8 mouse cellular contexts compared by ENCODE assay signal in genomic region chr6:142386285-142387010, GRCm38 (mm10). TPM values are rescaled to one million over a fixed set of nuclear protein-coding genes. Genes with fewer than 3 reads are reported as not detected.
DNase-seq lines count a peak whose midpoint lies in the region; ATAC-seq and TF ChIP-seq lines count a peak whose summit lies in the region.

No protein-coding gene starts in this region.

- ATAC-seq in hindbrain, embryonic 12.5 days (ENCODE audit: low FRiP score): peak; percentile 90
- peak; percentile 84 for ATAC-seq in midbrain, embryonic 12.5 days (ENCODE audit: low FRiP score, low read depth)

- H3K4me3 ChIP-seq in kidney, adult 2 months (ENCODE audit: insufficient read depth, low read depth, low read length): peak overlapping the region; percentile 98
- peak overlapping the region; percentile 99 for H3K4me3 ChIP-seq in bone marrow, adult 2 months (replicated peaks; ENCODE audit: control insufficient read depth, low read depth, low read length)
- H3K4me3 ChIP-seq in hindbrain, embryonic 12.5 days: peak overlapping the region; percentile 98
- H3K4me3 ChIP-seq in midbrain, embryonic 12.5 days: peak overlapping the region; percentile 99

- no peak for DNase-seq in kidney, adult 2 months
- DNase-seq in kidney, postnatal 25 days: no peak
- no peak for DNase-seq in gastrocnemius, adult 8-10 months (ENCODE audit: low spot score in 2 of 2)
- no peak for DNase-seq in spleen, postnatal 36 days (ENCODE audit: low spot score in 2 of 2)
- DNase-seq in embryo, embryonic 9.5 days (ENCODE audit: extremely low spot score): no peak

- no peak for TF ChIP-seq POLR2A in kidney, adult 2 months (IDR thresholded peaks at IDR 0.05; ENCODE audit: low read depth, low read length)
- no peak for TF ChIP-seq POLR2A in bone marrow, adult 2 months (IDR thresholded peaks at IDR 0.05; ENCODE audit: borderline replicate concordance, control insufficient read depth, low read depth, low read length)

- peak overlapping the region; percentile 86 for H3K9ac ChIP-seq in hindbrain, embryonic 12.5 days
- H3K9ac ChIP-seq in midbrain, embryonic 12.5 days (replicated peaks): peak overlapping the region; percentile 54; the same call in 1 of the 2 replicates

- 4% methylated on average over 31 of the region's 31 CpGs for WGBS in kidney, adult 2 months
- under 1% methylated on average over 31 of the region's 31 CpGs for WGBS in bone marrow, adult 2 months
- 6% methylated on average over 31 of the region's 31 CpGs for WGBS in hindbrain, embryonic 12.5 days
- 6% methylated on average over 31 of the region's 31 CpGs for WGBS in midbrain, embryonic 12.5 days

- TF ChIP-seq CTCF in kidney, adult 2 months (conservative IDR thresholded peaks at IDR 0.05; ENCODE audit: insufficient read depth, insufficient read length, low read depth, low read length): no peak
- TF ChIP-seq CTCF in bone marrow, adult 2 months (IDR thresholded peaks at IDR 0.05; ENCODE audit: control insufficient read depth, insufficient read depth, low read length): no peak

- H3K4me2 ChIP-seq in hindbrain, embryonic 12.5 days (replicated peaks): peak overlapping the region; percentile 68
- H3K4me2 ChIP-seq in midbrain, embryonic 12.5 days (replicated peaks): peak overlapping the region; percentile 79

- 0 out of 2 replicates have a peak, but pooled peaks cover 4% of the 10 kb centered on the region for H3K4me1 ChIP-seq in kidney, adult 2 months (ENCODE audit: control insufficient read depth, insufficient read depth, low read length)
- H3K4me1 ChIP-seq in bone marrow, adult 2 months (ENCODE audit: control insufficient read depth, insufficient read depth, low read length): no peaks in the 10 kb centered on the region; the same call in 1 of the 2 replicates
- H3K4me1 ChIP-seq in hindbrain, embryonic 12.5 days: peaks cover 14% of the 10 kb centered on the region
- peaks cover 20% of the 10 kb centered on the region for H3K4me1 ChIP-seq in midbrain, embryonic 12.5 days

- H3K9me3 ChIP-seq in hindbrain, embryonic 12.5 days (replicated peaks): no peaks in the 10 kb centered on the region
- no peaks in the 10 kb centered on the region for H3K9me3 ChIP-seq in midbrain, embryonic 12.5 days

- H3K27ac ChIP-seq in kidney, adult 2 months (ENCODE audit: insufficient read depth, low read depth, low read length): no peak overlapping the region
- peak overlapping the region; percentile 85 for H3K27ac ChIP-seq in bone marrow, adult 2 months (ENCODE audit: control insufficient read depth, insufficient read depth, low read depth, low read length, poor library complexity)
- no peak overlapping the region for H3K27ac ChIP-seq in hindbrain, embryonic 12.5 days
- H3K27ac ChIP-seq in midbrain, embryonic 12.5 days (replicated peaks): no peak overlapping the region

- H3K27me3 ChIP-seq in kidney, adult 2 months (replicated peaks; ENCODE audit: control insufficient read depth, insufficient read depth, low read length): no peaks in the 10 kb centered on the region
- no peaks in the 10 kb centered on the region for H3K27me3 ChIP-seq in hindbrain, embryonic 12.5 days
- no peaks in the 10 kb centered on the region for H3K27me3 ChIP-seq in midbrain, embryonic 12.5 days

- no peaks in the 10 kb centered on the region for H3K36me3 ChIP-seq in kidney, adult 2 months (ENCODE audit: control insufficient read depth, insufficient read depth, low read length)
- H3K36me3 ChIP-seq in hindbrain, embryonic 12.5 days: no peaks in the 10 kb centered on the region
- 0 out of 2 replicates have a peak, but pooled peaks cover 3% of the 10 kb centered on the region for H3K36me3 ChIP-seq in midbrain, embryonic 12.5 days

RNA-seq across cellular contexts. Expression of gene Recql, which starts 0.4 kb away (rescaled TPM):
- polyA plus RNA-seq in kidney, adult 2 months (2012; rRNA removed): 2.6 and 4.4 TPM in 2 replicates
- 47.4 and 59.3 TPM in 2 replicates for polyA plus RNA-seq in bone marrow, adult 2 months (2011; ENCODE audit: insufficient read depth, insufficient read length, low replicate concordance, missing spikeins)
- 32.3 and 40.7 TPM in 2 replicates for polyA plus RNA-seq in hindbrain, embryonic 12.5 days (2016; fragmentation: Nextera tagmentation; extraction: Ambion mirVana)
- polyA plus RNA-seq in midbrain, embryonic 12.5 days (2016; fragmentation: Nextera tagmentation; extraction: Ambion mirVana): 40.5 and 43.2 TPM in 2 replicates
- total RNA-seq in gastrocnemius, adult 8-10 months (2022): 1 to 10 TPM; 4.4 to 6.2 (median 4.9) TPM

RNA-seq across cellular contexts. Expression of gene Golt1b, which starts 0.6 kb away (rescaled TPM):
- polyA plus RNA-seq in kidney, adult 2 months (2012; rRNA removed): 4.6 and 5.5 TPM in 2 replicates
- 9.3 and 13.2 TPM in 2 replicates for polyA plus RNA-seq in bone marrow, adult 2 months (2011; ENCODE audit: insufficient read depth, insufficient read length, low replicate concordance, missing spikeins)
- polyA plus RNA-seq in hindbrain, embryonic 12.5 days (2016; fragmentation: Nextera tagmentation; extraction: Ambion mirVana): 95.7 and 108 TPM in 2 replicates
- 95.9 and 97.5 TPM in 2 replicates for polyA plus RNA-seq in midbrain, embryonic 12.5 days (2016; fragmentation: Nextera tagmentation; extraction: Ambion mirVana)
- 10 to 100 TPM; 16.5 to 19.9 (median 17.1) TPM for total RNA-seq in gastrocnemius, adult 8-10 months (2022)

RNA-seq across cellular contexts. Expression of gene Spx, which starts 26.8 kb away (rescaled TPM):
- polyA plus RNA-seq in kidney, adult 2 months (2012; rRNA removed): 0.14 and 0.30 TPM in 2 replicates
- polyA plus RNA-seq in bone marrow, adult 2 months (2011; ENCODE audit: insufficient read depth, insufficient read length, low replicate concordance, missing spikeins): not detected in 2 replicates
- polyA plus RNA-seq in hindbrain, embryonic 12.5 days (2016; fragmentation: Nextera tagmentation; extraction: Ambion mirVana): 2.9 and 6.9 TPM in 2 replicates
- polyA plus RNA-seq in midbrain, embryonic 12.5 days (2016; fragmentation: Nextera tagmentation; extraction: Ambion mirVana): 2.6 and 4.3 TPM in 2 replicates
- not detected for total RNA-seq in gastrocnemius, adult 8-10 months (2022)

RNA-seq across cellular contexts. Expression of gene Pyroxd1, which starts 41.0 kb away (rescaled TPM):
- 5.6 and 6.0 TPM in 2 replicates for polyA plus RNA-seq in kidney, adult 2 months (2012; rRNA removed)
- 2.5 and 5.2 TPM in 2 replicates for polyA plus RNA-seq in bone marrow, adult 2 months (2011; ENCODE audit: insufficient read depth, insufficient read length, low replicate concordance, missing spikeins)
- 23.6 and 26.0 TPM in 2 replicates for polyA plus RNA-seq in hindbrain, embryonic 12.5 days (2016; fragmentation: Nextera tagmentation; extraction: Ambion mirVana)
- 25.7 and 25.9 TPM in 2 replicates for polyA plus RNA-seq in midbrain, embryonic 12.5 days (2016; fragmentation: Nextera tagmentation; extraction: Ambion mirVana)
- 10 to 100 TPM in 1 of 4 experiments, 1 to 10 TPM in 3; 7.3 to 11.3 (median 9.3) TPM for total RNA-seq in gastrocnemius, adult 8-10 months (2022)
